Mouse (Mus musculus) spleen, adult 18-20 months (tissue): ENCODE results near the gene Adgrl3.

Experiments
- DNase-seq, 2 experiments: peaks; one replicate each; pipeline ENCODE4 v3.0.0; 2022; ENCODE audit warnings: mixed read lengths in 2 of 2

The Adgrl3 gene

DNA sequence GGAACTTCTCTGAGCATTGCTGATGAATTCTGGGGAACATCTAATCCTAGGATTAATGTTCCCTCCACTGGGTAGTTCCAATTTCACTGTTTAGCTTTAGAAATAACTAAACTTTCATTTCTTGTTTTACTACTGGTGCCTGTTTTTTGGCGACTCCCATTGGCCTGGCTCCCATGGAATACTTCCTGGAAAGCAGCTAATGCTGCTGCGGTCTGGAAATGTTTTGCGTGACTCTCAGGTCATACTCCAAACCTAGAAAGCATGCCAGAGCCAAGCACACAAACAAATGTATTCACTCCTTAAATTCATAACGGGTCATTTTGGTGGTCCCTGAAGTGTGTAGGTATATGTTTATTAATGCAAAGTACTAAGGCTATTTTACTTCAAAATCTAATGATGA, 666.9 kb downstream of the Adgrl3 start:
- no peak for DNase-seq

DNA sequence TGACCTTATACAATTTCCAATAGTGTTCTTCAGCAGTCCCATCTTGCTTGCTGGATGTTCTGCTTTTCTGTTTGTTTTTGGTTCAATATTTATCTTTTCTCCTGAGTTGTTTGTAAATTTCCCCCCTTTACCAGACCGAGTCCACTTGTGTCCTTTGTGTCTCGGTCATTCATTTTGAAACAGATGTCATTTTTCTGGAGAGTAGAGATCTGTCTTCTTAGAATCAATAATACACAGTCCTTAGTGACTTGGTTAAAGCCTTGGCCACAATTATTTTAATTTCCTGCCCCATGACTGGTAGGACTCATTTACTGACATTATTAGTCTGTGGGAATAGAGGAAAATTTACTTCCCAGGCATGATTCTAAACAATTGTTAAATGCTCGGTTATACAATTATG, 709.7 kb downstream of the Adgrl3 start:
- DNase-seq = no peak

GRCm38 (mm10) chr5:81736008-81736407, 716.1 kb downstream of the Adgrl3 start:
- DNase-seq = no peak

DNA sequence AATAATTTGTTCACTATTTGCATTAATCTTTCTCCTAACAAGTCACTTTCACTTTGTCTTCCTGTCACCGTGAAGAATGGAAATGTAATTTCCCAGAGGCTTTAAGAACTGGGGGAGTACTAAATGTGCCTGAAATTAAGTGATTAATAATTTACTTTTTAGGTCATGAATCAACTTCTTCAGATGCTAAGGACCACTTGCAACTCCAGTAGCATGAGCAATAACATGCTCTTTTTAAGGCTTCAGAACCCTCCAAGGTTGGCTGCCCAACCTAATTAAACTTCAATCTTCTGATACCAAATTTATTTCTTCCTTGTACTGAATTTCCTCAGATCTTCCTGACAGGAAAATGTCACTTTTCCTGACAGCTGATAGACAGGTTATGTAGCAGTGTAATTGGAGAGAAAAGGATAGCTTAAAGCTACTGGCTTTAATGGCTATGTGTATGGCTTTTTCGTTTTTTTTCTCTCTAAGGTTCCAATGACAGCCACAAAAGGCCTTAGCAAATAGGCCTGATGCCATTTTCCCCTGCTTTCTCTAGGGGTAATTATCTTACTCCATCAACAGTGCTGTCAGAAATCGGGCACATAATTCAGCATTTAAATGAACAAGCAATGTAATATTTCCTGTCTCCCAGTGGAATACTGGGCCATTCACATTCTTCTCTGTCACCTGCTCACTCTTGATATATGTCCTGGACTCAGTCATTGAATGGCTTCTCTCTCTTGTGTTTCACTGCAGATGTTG, 718.5 kb downstream of the Adgrl3 start:
- DNase-seq = no peak

- no peak for DNase-seq
Measured at GRCm38 (mm10) chr5:81752426-81752825, 732.5 kb downstream of the Adgrl3 start.

- no peak for DNase-seq
Measured at GRCm38 (mm10) chr5:81755711-81756110, 735.8 kb downstream of the Adgrl3 start.

GRCm38 (mm10) chr5:81757093-81757725, 737.3 kb downstream of the Adgrl3 start:
- no peak for DNase-seq

- DNase-seq = no peak
Measured at GRCm38 (mm10) chr5:81776234-81776633, 756.3 kb downstream of the Adgrl3 start.

DNA sequence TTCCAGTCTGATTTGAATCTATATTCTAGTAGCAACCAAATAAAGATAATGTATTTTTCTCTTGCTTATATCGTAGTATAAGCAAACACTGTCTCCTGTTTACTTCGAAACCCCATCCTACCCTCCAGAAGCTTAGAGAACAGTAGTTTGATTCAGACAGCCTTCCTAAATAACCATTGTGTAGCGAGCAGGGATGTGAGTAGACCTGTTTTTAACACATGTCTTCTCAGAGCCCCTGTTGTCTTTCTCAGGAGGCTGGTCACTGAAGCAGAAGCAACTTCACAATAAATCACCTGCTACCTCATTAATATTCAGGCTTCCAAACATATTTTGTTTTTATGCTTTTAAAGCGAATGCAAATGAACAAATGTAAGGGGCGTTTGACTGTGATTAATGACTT, 756.8 kb downstream of the Adgrl3 start:
- DNase-seq = no peak

DNA sequence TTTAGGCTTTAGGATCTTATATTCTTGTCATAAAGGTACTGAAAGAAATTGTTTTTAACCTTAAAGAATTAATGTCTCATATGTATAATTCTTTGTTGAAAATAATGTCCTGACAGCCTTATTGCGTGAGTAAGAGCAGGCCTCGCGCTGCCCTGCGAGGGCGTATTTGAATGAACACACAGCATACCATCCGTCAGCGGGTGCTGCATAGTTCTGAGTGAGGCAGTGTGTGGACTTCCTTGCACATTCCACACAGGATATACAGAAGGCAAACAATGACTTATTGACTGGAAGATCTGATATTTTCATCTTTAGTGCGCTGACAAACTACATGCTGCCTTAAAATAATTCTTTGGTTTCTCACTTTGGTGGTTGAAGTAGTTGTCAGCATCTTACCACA, 764.8 kb downstream of the Adgrl3 start:
- no peak for DNase-seq

GRCm38 (mm10) chr5:81790710-81791109, 770.8 kb downstream of the Adgrl3 start:
- no peak for DNase-seq

- DNase-seq = no peak
Measured at GRCm38 (mm10) chr5:81794125-81794524, 774.2 kb downstream of the Adgrl3 start.

DNA sequence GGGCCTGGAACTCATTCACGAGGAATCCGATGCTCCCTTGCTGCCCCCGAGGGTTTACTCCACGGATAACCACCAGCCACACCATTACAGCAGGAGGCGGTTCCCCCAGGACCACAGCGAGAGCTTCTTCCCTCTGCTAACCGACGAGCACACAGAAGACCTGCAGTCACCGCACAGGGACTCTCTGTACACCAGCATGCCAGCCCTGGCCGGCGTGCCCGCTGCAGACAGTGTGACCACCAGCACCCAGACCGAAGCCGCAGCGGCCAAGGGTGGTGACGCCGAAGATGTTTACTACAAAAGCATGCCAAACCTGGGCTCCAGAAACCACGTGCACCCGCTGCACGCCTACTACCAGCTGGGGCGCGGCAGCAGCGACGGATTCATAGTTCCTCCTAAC, 774.7 kb downstream of the Adgrl3 start:
- peak in 1 of 2 experiments; percentile 4 for DNase-seq

GRCm38 (mm10) chr5:81796128-81796527, 776.2 kb downstream of the Adgrl3 start:
- no peak for DNase-seq

GRCm38 (mm10) chr5:81810966-81811365, 791.0 kb downstream of the Adgrl3 start:
- DNase-seq = no peak

DNA sequence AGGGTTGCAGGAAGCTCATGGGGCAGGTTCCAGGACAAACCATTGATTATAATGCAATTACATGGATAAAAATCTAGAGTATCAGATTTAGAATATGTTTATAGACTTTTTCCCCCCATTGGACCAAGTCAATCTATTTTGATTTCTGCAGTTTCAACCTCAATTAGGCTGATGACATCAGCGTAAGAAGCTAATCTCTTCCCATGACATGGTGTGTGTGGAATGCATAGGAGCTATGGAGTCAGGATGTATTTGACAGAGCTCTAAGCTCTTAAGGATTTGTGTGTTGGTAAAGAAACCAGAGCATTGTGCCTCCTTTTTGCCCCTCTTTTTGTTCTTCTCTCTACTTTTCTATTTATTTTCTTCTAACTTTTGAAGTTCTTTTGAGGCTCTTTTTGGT, 812.1 kb downstream of the Adgrl3 start:
- no peak for DNase-seq

- DNase-seq = no peak
Measured at GRCm38 (mm10) chr5:81832679-81833078, 812.7 kb downstream of the Adgrl3 start.

DNA sequence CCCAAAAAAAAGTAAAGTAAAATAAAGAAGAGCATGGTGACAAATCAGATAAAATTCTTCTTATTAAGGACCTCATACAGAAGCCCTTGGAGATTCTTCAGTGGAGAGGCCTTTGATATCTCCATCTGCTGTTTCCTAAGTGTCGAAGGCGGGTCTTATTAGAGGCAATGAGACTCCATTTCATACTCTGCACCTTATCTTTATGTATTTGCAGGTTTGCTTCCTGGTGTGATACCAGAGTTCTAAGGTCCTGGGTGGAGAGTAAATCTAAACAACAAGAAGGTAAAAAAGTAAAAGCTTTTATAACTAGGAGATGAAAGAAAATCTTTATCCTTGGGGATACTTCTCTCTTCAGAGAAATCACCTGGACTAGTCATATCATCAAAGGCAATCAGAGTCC, 817.9 kb downstream of the Adgrl3 start:
- no peak for DNase-seq

DNA sequence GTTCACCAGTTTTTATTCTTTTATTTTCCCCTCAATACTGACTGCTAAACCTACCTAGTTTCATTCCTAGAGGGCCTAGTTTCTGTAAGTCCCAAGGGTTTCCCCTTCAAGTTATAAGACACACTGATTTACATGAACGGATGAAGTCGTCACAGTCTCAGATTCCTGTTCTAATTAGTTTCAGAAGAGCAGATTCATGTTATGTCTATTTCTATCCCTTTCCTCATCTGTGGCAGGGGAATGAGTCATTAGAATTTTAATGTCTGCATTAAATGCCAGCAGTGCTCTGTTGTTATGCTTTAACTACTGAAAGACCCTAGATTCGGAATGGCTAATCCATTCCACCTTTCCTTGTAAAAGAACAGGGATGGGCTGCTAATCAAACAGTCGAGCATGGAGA, 823.9 kb downstream of the Adgrl3 start:
- DNase-seq = no peak

DNA sequence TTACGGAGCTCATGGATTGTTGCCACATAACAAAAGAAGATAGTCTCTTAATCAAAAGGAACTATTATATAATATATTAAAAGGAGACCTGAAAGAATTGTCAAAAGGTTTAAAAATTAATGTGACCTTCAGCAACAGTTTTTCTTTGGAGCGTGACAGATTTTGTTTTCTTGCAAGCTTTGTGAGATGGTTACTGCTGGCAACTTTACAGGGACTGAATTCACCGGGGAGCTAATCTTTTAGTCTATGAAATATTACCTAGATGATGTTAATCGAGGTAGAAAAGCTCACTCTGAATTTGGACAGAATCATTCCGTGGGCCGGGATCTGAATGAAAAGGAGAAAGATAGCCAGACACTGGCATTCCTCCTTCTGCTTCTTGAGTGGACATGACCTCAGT, 850.4 kb downstream of the Adgrl3 start:
- no peak for DNase-seq
